Mouse (Mus musculus) spleen, adult 2 months (tissue): ENCODE measurements at regions not wholly inside any gene's neighbourhood (a gene's known extent, or its start where the extent isn't known, plus 50 kb on each side); places are given as distances from the start of the nearest gene placed in this dataset.

Experiments
- CTCF ChIP-seq: fragments of 200-500 bp; IDR thresholded peaks from 2 replicates; pipeline ENCODE4 v1.5.1; 2011; ENCODE audit warnings: mild to moderate bottlenecking, inconsistent platforms; ENCODE audit not compliant: insufficient read depth, insufficient read length, insufficient replicate concordance; ENCODE audit errors: extremely low read depth
- POLR2A ChIP-seq: fragments of 200-500 bp; IDR thresholded peaks from 2 replicates; pipeline ENCODE4 v1.6.1; 2011; ENCODE audit warnings: low read depth, low read length, inconsistent platforms

DNA sequence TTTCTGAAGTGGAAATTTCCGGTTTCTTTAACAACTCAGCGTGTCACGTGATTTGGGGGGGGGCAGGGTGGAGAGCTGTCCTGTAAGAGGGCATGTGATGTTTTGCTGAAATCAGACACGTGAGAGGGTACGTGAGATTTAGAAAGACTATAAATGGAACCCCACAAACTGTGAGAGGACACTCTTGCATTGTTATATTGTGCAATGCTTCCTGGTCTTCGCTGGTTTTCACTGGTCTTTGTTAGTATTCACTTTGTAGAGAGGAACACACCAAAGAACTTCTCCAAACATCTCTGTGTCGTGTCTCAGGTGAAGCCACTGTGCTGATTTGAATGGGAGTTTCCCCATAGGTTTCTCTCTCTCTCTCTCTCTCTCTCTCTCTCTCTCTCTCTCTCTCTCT is 163.2 kb upstream of the Jun start:
- TF ChIP-seq POLR2A (no peak), CTCF (no peak)
